Mouse (Mus musculus): ENCODE measurements around the gene Sash1.

Gene Sash1

GRCm38 (mm10) chr10:8885630-8886527 is at the start of gene Sash1:
TSS of gene Sash1 (minus strand) at chr10:8886070.
- peak; percentile 64 for DNase-seq (ENCODE audit: low read depth, low spot score)

- no peak for DNase-seq (ENCODE audit: low read depth, low spot score)
These were observed 49.7 kb upstream of the Sash1 start for GRCm38 (mm10) chr10:8935601-8936000.

- no peak for DNase-seq (ENCODE audit: low read depth, low spot score)
These were observed 47.8 kb upstream of the Sash1 start for GRCm38 (mm10) chr10:8933451-8934372.

GRCm38 (mm10) chr10:8931548-8932240 is 45.8 kb upstream of the Sash1 start:
- DNase-seq (ENCODE audit: low read depth, low spot score): no peak

- no peak for DNase-seq (ENCODE audit: low read depth, low spot score)
These were observed 44.8 kb upstream of the Sash1 start for GRCm38 (mm10) chr10:8930672-8931071.

- no peak for DNase-seq (ENCODE audit: low read depth, low spot score)
These were observed 43.1 kb upstream of the Sash1 start for GRCm38 (mm10) chr10:8928775-8929647.

GRCm38 (mm10) chr10:8928261-8928660 is 42.4 kb upstream of the Sash1 start:
- DNase-seq (ENCODE audit: low read depth, low spot score): no peak

GRCm38 (mm10) chr10:8926906-8927305 is 41.0 kb upstream of the Sash1 start:
- DNase-seq (ENCODE audit: low read depth, low spot score): no peak

GRCm38 (mm10) chr10:8926295-8926694 is 40.4 kb upstream of the Sash1 start:
- no peak for DNase-seq (ENCODE audit: low read depth, low spot score)

GRCm38 (mm10) chr10:8925299-8925698 is 39.4 kb upstream of the Sash1 start:
- no peak for DNase-seq (ENCODE audit: low read depth, low spot score)

- no peak for DNase-seq (ENCODE audit: low read depth, low spot score)
These were observed 35.3 kb upstream of the Sash1 start for GRCm38 (mm10) chr10:8921098-8921693.

- DNase-seq (ENCODE audit: low read depth, low spot score): no peak
These were observed 31.9 kb upstream of the Sash1 start for GRCm38 (mm10) chr10:8917798-8918197.

GRCm38 (mm10) chr10:8917350-8917749 is 31.5 kb upstream of the Sash1 start:
- no peak for DNase-seq (ENCODE audit: low read depth, low spot score)

- DNase-seq (ENCODE audit: low read depth, low spot score): no peak
These were observed 29.9 kb upstream of the Sash1 start for GRCm38 (mm10) chr10:8915755-8916154.

GRCm38 (mm10) chr10:8913904-8914303 is 28.0 kb upstream of the Sash1 start:
- DNase-seq (ENCODE audit: low read depth, low spot score): no peak

GRCm38 (mm10) chr10:8912706-8913275 is 26.9 kb upstream of the Sash1 start:
- no peak for DNase-seq (ENCODE audit: low read depth, low spot score)

GRCm38 (mm10) chr10:8912213-8912612 is 26.3 kb upstream of the Sash1 start:
- no peak for DNase-seq (ENCODE audit: low read depth, low spot score)

- DNase-seq (ENCODE audit: low read depth, low spot score): no peak
These were observed 24.5 kb upstream of the Sash1 start for GRCm38 (mm10) chr10:8910237-8910990.

GRCm38 (mm10) chr10:8903086-8903485 is 17.2 kb upstream of the Sash1 start:
- DNase-seq (ENCODE audit: low read depth, low spot score): no peak
